Mouse (Mus musculus) heart, embryonic 12.5 days (tissue): ENCODE measurements around the gene Fmnl2. TPM values are rescaled to one million over a fixed set of nuclear protein-coding genes. Genes with fewer than 3 reads are reported as not detected.

Source experiments
- ATAC-seq: fragments of 200-750 bp; cut with Nextera tagmentation; 2 replicates; pipeline ENCODE4 v1.8.0; 2017; ENCODE audit warnings: moderate TSS enrichment, moderate library complexity; ENCODE audit not compliant: insufficient number of reproducible peaks, low FRiP score
- H3K27ac ChIP-seq: fragments of 300-500 bp; sonication (generic); 2 replicates; pipeline ENCODE4 v1.5.1; 2016; ENCODE audit warnings: mild to moderate bottlenecking, moderate library complexity; ENCODE audit not compliant: poor library complexity, severe bottlenecking
- H3K27me3 ChIP-seq: fragments of 300-500 bp; sonication (generic); replicated peaks from 2 replicates; pipeline ENCODE4 v1.6.1; 2016; ENCODE audit warnings: mild to moderate bottlenecking, moderate library complexity
- H3K36me3 ChIP-seq: fragments of 300-500 bp; sonication (generic); 2 replicates; pipeline ENCODE4 v1.6.1; 2016; ENCODE audit warnings: mild to moderate bottlenecking, moderate library complexity
- H3K4me1 ChIP-seq: fragments of 300-500 bp; sonication (generic); replicated peaks from 2 replicates; pipeline ENCODE4 v1.6.1; 2016; ENCODE audit warnings: mild to moderate bottlenecking
- H3K4me2 ChIP-seq: fragments of 300-500 bp; sonication (generic); 2 replicates; pipeline ENCODE4 v1.6.1; 2016; ENCODE audit warnings: mild to moderate bottlenecking, moderate library complexity
- H3K4me3 ChIP-seq: fragments of 300-500 bp; sonication (generic); 2 replicates; pipeline ENCODE4 v1.5.1; 2016; ENCODE audit warnings: mild to moderate bottlenecking
- H3K9ac ChIP-seq: fragments of 300-500 bp; sonication (generic); 2 replicates; pipeline ENCODE4 v1.6.1; 2016; ENCODE audit warnings: mild to moderate bottlenecking, moderate library complexity
- H3K9me3 ChIP-seq: fragments of 300-500 bp; sonication (generic); replicated peaks from 2 replicates; pipeline ENCODE4 v1.6.1; 2016; ENCODE audit warnings: mild to moderate bottlenecking, moderate library complexity
- WGBS: fragments of 180-500 bp; shearing (Covaris S2); methylation state at CpG from one replicate; pipeline ENCODE4 v1.1.7; 2016; 5-methylcytosine and 5-hydroxymethylcytosine counted together
- polyA plus RNA-seq: library from polyadenylated mRNA; unstranded; fragments of >200 nt; fragmentation: Nextera tagmentation; extraction: Ambion mirVana; gene quantifications from 2 replicates; pipeline ENCODE4 v1.2.1, GENCODE M21; 2016

Fmnl2 gene
- polyA plus RNA-seq, 1 experiment from 2014 or later: 1.1 TPM

- no peak overlapping the region for H3K9ac ChIP-seq
- ATAC-seq: no peak
- no peak overlapping the region for H3K27ac ChIP-seq
- H3K27me3 ChIP-seq: no peaks in the 10 kb centered on the region
- H3K4me3 ChIP-seq: no peak overlapping the region
- WGBS: 76% methylated on average over 5 of the region's 5 CpGs
- no peak overlapping the region for H3K4me2 ChIP-seq
- no peaks in the 10 kb centered on the region for H3K4me1 ChIP-seq
- peaks cover 19% of the 10 kb centered on the region; the same call in 1 of the 2 replicates for H3K36me3 ChIP-seq
- no peaks in the 10 kb centered on the region for H3K9me3 ChIP-seq
These were observed 264.1 kb downstream of the Fmnl2 start for GRCm38 (mm10) chr2:53121797-53122196.

DNA sequence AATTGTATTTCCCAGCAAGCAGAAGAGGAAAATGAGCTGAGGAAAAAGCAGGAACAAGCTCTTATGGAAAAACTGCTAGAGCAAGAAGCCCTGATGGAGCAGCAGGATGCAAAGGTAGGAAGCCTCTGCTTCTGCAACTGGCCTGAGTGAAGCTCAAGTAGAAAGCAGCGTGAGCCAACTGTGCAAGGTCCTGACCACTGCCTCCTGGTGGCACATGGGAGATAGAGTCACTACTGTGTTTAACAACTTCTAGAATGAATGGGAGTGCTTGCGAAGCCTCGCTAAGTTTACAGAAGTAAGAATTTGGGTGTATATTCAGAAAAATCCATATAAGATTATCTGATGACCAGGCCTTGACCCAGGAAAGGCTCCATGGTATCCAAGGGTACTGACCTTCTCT is 268.3 kb downstream of the Fmnl2 start:
- H3K4me1 ChIP-seq: 0 out of 2 replicates have a peak, but pooled peaks cover 4% of the 10 kb centered on the region
- H3K9ac ChIP-seq: no peak overlapping the region
- no peak for ATAC-seq
- WGBS: 85% methylated on average over 3 of the region's 3 CpGs
- H3K27me3 ChIP-seq: no peaks in the 10 kb centered on the region
- peaks cover 20% of the 10 kb centered on the region; the same call in 1 of the 2 replicates for H3K36me3 ChIP-seq
- H3K9me3 ChIP-seq: no peaks in the 10 kb centered on the region
- H3K4me3 ChIP-seq: no peak overlapping the region
- no peak overlapping the region for H3K27ac ChIP-seq
- H3K4me2 ChIP-seq: no peak overlapping the region

GRCm38 (mm10) chr2:53129070-53129469 is 271.4 kb downstream of the Fmnl2 start:
- Histone ChIP-seq H3K4me2 (no peak overlapping the region), H3K27ac (no peak overlapping the region), H3K36me3 (peaks cover 20% of the 10 kb centered on the region; the same call in 1 of the 2 replicates), H3K9ac (no peak overlapping the region), H3K9me3 (no peaks in the 10 kb centered on the region), H3K4me3 (no peak overlapping the region), H3K27me3 (no peaks in the 10 kb centered on the region), H3K4me1 (0 out of 2 replicates have a peak, but pooled peaks cover 4% of the 10 kb centered on the region)
- no peak for ATAC-seq
- WGBS: 83% methylated on average over 6 of the region's 6 CpGs

DNA sequence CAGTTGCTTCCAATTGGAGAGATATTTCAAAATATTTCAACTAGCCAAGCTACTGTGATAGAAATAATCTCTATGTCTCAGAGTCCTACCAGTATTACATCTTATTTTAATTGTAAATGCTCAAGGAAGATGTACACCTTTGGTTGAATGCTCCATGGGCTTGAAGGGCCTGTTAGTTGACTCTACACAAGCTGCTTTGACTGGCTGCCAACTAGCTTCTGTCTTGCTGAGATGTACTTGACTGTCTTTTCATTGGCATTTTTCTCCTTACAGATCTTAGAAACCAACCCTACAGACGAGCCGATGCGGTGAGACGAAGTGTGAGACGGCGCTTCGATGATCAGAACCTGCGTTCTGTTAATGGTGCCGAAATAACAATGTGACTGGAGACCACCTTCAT is 273.9 kb downstream of the Fmnl2 start:
- no peaks in the 10 kb centered on the region for H3K9me3 ChIP-seq
- no peak overlapping the region for H3K4me2 ChIP-seq
- H3K36me3 ChIP-seq: peaks cover 10% of the 10 kb centered on the region; the same call in 1 of the 2 replicates
- H3K27me3 ChIP-seq: no peaks in the 10 kb centered on the region
- WGBS: 96% methylated on average over 9 of the region's 9 CpGs
- H3K4me3 ChIP-seq: no peak overlapping the region
- no peak for ATAC-seq
- 0 out of 2 replicates have a peak, but pooled peaks cover 4% of the 10 kb centered on the region for H3K4me1 ChIP-seq
- H3K9ac ChIP-seq: no peak overlapping the region
- no peak overlapping the region for H3K27ac ChIP-seq

GRCm38 (mm10) chr2:53146852-53147251 is 289.2 kb downstream of the Fmnl2 start:
- no peaks in the 10 kb centered on the region for H3K27me3 ChIP-seq
- no peak overlapping the region for H3K4me2 ChIP-seq
- H3K9me3 ChIP-seq: no peaks in the 10 kb centered on the region
- no peaks in the 10 kb centered on the region for H3K4me1 ChIP-seq
- H3K27ac ChIP-seq: no peak overlapping the region
- peaks cover 40% of the 10 kb centered on the region for H3K36me3 ChIP-seq
- no peak for ATAC-seq
- no peak overlapping the region for H3K4me3 ChIP-seq
- H3K9ac ChIP-seq: no peak overlapping the region

- no peaks in the 10 kb centered on the region for H3K27me3 ChIP-seq
- H3K4me1 ChIP-seq: no peaks in the 10 kb centered on the region
- no peak overlapping the region for H3K4me2 ChIP-seq
- H3K36me3 ChIP-seq: peaks cover 17% of the 10 kb centered on the region
- no peak overlapping the region for H3K4me3 ChIP-seq
- no peak overlapping the region for H3K27ac ChIP-seq
- no peaks in the 10 kb centered on the region for H3K9me3 ChIP-seq
- no peak overlapping the region for H3K9ac ChIP-seq
- no peak for ATAC-seq
These were observed 316.3 kb downstream of the Fmnl2 start for GRCm38 (mm10) chr2:53173966-53174365.

GRCm38 (mm10) chr2:53178966-53179365 is 321.3 kb downstream of the Fmnl2 start:
- Histone ChIP-seq H3K9ac (no peak overlapping the region), H3K27ac (no peak overlapping the region), H3K36me3 (peaks cover 12% of the 10 kb centered on the region), H3K27me3 (no peaks in the 10 kb centered on the region), H3K4me1 (0 out of 2 replicates have a peak, but pooled peaks cover 3% of the 10 kb centered on the region), H3K4me3 (no peak overlapping the region), H3K9me3 (no peaks in the 10 kb centered on the region), H3K4me2 (no peak overlapping the region)
- 88% methylated on average over 3 of the region's 3 CpGs for WGBS
- ATAC-seq: no peak

DNA sequence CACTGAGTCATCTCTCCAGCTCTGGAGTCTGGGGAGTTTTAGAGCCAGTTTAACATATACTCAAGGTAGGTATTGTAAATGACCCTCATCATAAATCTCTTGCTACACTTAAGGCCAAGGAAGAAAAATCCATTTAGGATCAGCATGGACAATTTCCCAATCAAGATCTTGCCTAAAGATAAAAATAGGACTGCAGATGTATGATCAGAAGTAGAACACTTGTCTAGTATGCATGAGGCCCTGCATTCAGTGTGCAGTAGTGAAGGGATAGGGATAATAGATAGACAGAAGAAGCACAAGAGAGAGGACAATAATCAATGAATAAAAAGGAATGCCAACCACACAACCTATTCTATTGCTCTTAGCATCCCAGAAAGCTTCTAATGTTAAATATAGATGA is 322.2 kb downstream of the Fmnl2 start:
- no peaks in the 10 kb centered on the region for H3K27me3 ChIP-seq

More for the DNA sequence above, 322.2 kb downstream of the Fmnl2 start:
- no peak for ATAC-seq
- no peak overlapping the region for H3K27ac ChIP-seq
- H3K9ac ChIP-seq: no peak overlapping the region
- H3K4me1 ChIP-seq: 0 out of 2 replicates have a peak, but pooled peaks cover 3% of the 10 kb centered on the region
- no peak overlapping the region for H3K4me2 ChIP-seq
- H3K36me3 ChIP-seq: peaks cover 8% of the 10 kb centered on the region
- no peak overlapping the region for H3K4me3 ChIP-seq
- no peaks in the 10 kb centered on the region for H3K9me3 ChIP-seq

Other genes starting within 250 kb of the Fmnl2 start
- 0.32 and 0.41 TPM in 2 replicates for gene Cacnb4, start 181.0 kb upstream of the Fmnl2 start, polyA plus RNA-seq
- gene Stam2, start 115.6 kb upstream of the Fmnl2 start, polyA plus RNA-seq: 32.6 and 33.1 TPM in 2 replicates